Mouse (Mus musculus): Measurements from ENCODE around the gene Mesd. TPM values are rescaled to one million over a fixed set of nuclear protein-coding genes. Genes with fewer than 3 reads are reported as not detected.

Gene Mesd
- polyA plus RNA-seq, 1 experiment = not detected

GRCm38 (mm10) chr7:83900519-83900918 is 16.3 kb downstream of the Mesd start:
- TF ChIP-seq CTCF (IDR thresholded peaks at IDR 0.05; ENCODE audit: insufficient read depth, low read depth, low read length) (no peak), POLR2A (IDR thresholded peaks at IDR 0.05; ENCODE audit: insufficient read depth, low read depth, low read length) (no peak)
- no peaks in the 10 kb centered on the region for H3K4me1 ChIP-seq (ENCODE audit: control insufficient read depth, insufficient read depth, low read length)
- no peak overlapping the region for H3K27ac ChIP-seq (ENCODE audit: insufficient read depth, low read depth, low read length)
- no peak overlapping the region for H3K4me3 ChIP-seq (ENCODE audit: insufficient read depth, low read depth, low read length)
- WGBS = 90% methylated on average over 3 of the region's 3 CpGs

GRCm38 (mm10) chr7:83901425-83901824 is 17.2 kb downstream of the Mesd start:
- Histone ChIP-seq H3K4me3 (ENCODE audit: insufficient read depth, low read depth, low read length) (no peak overlapping the region), H3K27ac (ENCODE audit: insufficient read depth, low read depth, low read length) (no peak overlapping the region), H3K4me1 (ENCODE audit: control insufficient read depth, insufficient read depth, low read length) (no peaks in the 10 kb centered on the region)
- WGBS = 89% methylated on average over 4 of the region's 4 CpGs
- TF ChIP-seq POLR2A (IDR thresholded peaks at IDR 0.05; ENCODE audit: insufficient read depth, low read depth, low read length) (no peak), CTCF (IDR thresholded peaks at IDR 0.05; ENCODE audit: insufficient read depth, low read depth, low read length) (no peak)

GRCm38 (mm10) chr7:83902296-83903145 is 18.3 kb downstream of the Mesd start:
- 74% methylated on average over 5 of the region's 5 CpGs for WGBS
- H3K4me1 ChIP-seq (ENCODE audit: control insufficient read depth, insufficient read depth, low read length) = no peaks in the 10 kb centered on the region
- H3K27ac ChIP-seq (ENCODE audit: insufficient read depth, low read depth, low read length) = no peak overlapping the region
- no peak overlapping the region for H3K4me3 ChIP-seq (ENCODE audit: insufficient read depth, low read depth, low read length)
- TF ChIP-seq POLR2A (IDR thresholded peaks at IDR 0.05; ENCODE audit: insufficient read depth, low read depth, low read length) (no peak), CTCF (IDR thresholded peaks at IDR 0.05; ENCODE audit: insufficient read depth, low read depth, low read length) (no peak)

GRCm38 (mm10) chr7:83904831-83905230 is 20.6 kb downstream of the Mesd start:
- TF ChIP-seq POLR2A (IDR thresholded peaks at IDR 0.05; ENCODE audit: insufficient read depth, low read depth, low read length) (no peak), CTCF (IDR thresholded peaks at IDR 0.05; ENCODE audit: insufficient read depth, low read depth, low read length) (no peak)
- WGBS = 93% methylated on average over 3 of the region's 3 CpGs
- Histone ChIP-seq H3K4me3 (ENCODE audit: insufficient read depth, low read depth, low read length) (no peak overlapping the region), H3K4me1 (ENCODE audit: control insufficient read depth, insufficient read depth, low read length) (no peaks in the 10 kb centered on the region), H3K27ac (ENCODE audit: insufficient read depth, low read depth, low read length) (no peak overlapping the region)

GRCm38 (mm10) chr7:83911909-83912308 is 27.6 kb downstream of the Mesd start:
- 94% methylated on average over 3 of the region's 3 CpGs for WGBS
- Histone ChIP-seq H3K4me3 (ENCODE audit: insufficient read depth, low read depth, low read length) (no peak overlapping the region), H3K4me1 (ENCODE audit: control insufficient read depth, insufficient read depth, low read length) (no peaks in the 10 kb centered on the region), H3K27ac (ENCODE audit: insufficient read depth, low read depth, low read length) (no peak overlapping the region)
- TF ChIP-seq POLR2A (IDR thresholded peaks at IDR 0.05; ENCODE audit: insufficient read depth, low read depth, low read length) (no peak), CTCF (IDR thresholded peaks at IDR 0.05; ENCODE audit: insufficient read depth, low read depth, low read length) (no peak)

- WGBS = 98% methylated on average over 6 of the region's 6 CpGs
- no peak overlapping the region for H3K4me3 ChIP-seq (ENCODE audit: insufficient read depth, low read depth, low read length)
- H3K4me1 ChIP-seq (ENCODE audit: control insufficient read depth, insufficient read depth, low read length) = no peaks in the 10 kb centered on the region
- no peak overlapping the region for H3K27ac ChIP-seq (ENCODE audit: insufficient read depth, low read depth, low read length)
- no peak for TF ChIP-seq POLR2A (IDR thresholded peaks at IDR 0.05; ENCODE audit: insufficient read depth, low read depth, low read length)
- no peak for TF ChIP-seq CTCF (IDR thresholded peaks at IDR 0.05; ENCODE audit: insufficient read depth, low read depth, low read length)
Measured at GRCm38 (mm10) chr7:83913405-83913932, 29.2 kb downstream of the Mesd start.

- H3K4me1 ChIP-seq (ENCODE audit: control insufficient read depth, insufficient read depth, low read length) = no peaks in the 10 kb centered on the region
- no peak overlapping the region for H3K4me3 ChIP-seq (ENCODE audit: insufficient read depth, low read depth, low read length)
- TF ChIP-seq CTCF (IDR thresholded peaks at IDR 0.05; ENCODE audit: insufficient read depth, low read depth, low read length) (no peak), POLR2A (IDR thresholded peaks at IDR 0.05; ENCODE audit: insufficient read depth, low read depth, low read length) (no peak)
- 84% methylated on average over 9 of the region's 9 CpGs for WGBS
- H3K27ac ChIP-seq (ENCODE audit: insufficient read depth, low read depth, low read length) = no peak overlapping the region
Measured at GRCm38 (mm10) chr7:83913995-83914394, 29.7 kb downstream of the Mesd start.

GRCm38 (mm10) chr7:83914566-83914965 is 30.3 kb downstream of the Mesd start:
- Histone ChIP-seq H3K4me1 (ENCODE audit: control insufficient read depth, insufficient read depth, low read length) (no peaks in the 10 kb centered on the region), H3K27ac (ENCODE audit: insufficient read depth, low read depth, low read length) (no peak overlapping the region), H3K4me3 (ENCODE audit: insufficient read depth, low read depth, low read length) (no peak overlapping the region)
- 0 out of 2 replicates have a peak, but pooled peaks have one; percentile 28 for TF ChIP-seq CTCF (IDR thresholded peaks at IDR 0.05; ENCODE audit: insufficient read depth, low read depth, low read length)
- no peak for TF ChIP-seq POLR2A (IDR thresholded peaks at IDR 0.05; ENCODE audit: insufficient read depth, low read depth, low read length)
- 0% methylated on average over 3 of the region's 3 CpGs for WGBS

GRCm38 (mm10) chr7:83920241-83920640 is 36.0 kb downstream of the Mesd start:
- 80% methylated on average over 4 of the region's 4 CpGs for WGBS
- Histone ChIP-seq H3K27ac (ENCODE audit: insufficient read depth, low read depth, low read length) (no peak overlapping the region), H3K4me3 (ENCODE audit: insufficient read depth, low read depth, low read length) (no peak overlapping the region), H3K4me1 (ENCODE audit: control insufficient read depth, insufficient read depth, low read length) (peaks cover 6% of the 10 kb centered on the region)
- TF ChIP-seq CTCF (IDR thresholded peaks at IDR 0.05; ENCODE audit: insufficient read depth, low read depth, low read length) (no peak), POLR2A (IDR thresholded peaks at IDR 0.05; ENCODE audit: insufficient read depth, low read depth, low read length) (no peak)

Measured in olfactory bulb, adult 2 months (tissue).